Mouse (Mus musculus): Measurements from ENCODE around the gene 2610507B11Rik. TPM values are rescaled to one million over a fixed set of nuclear protein-coding genes. Genes with fewer than 3 reads are reported as not detected.
"Not testable (repeated sequence)": the region's sequence is repeated elsewhere in the genome, so short reads cannot be mapped to it uniquely, and the experiment has no call there.

Gene 2610507B11Rik
- total RNA-seq, 1 experiment from 2014 or later, result 77.6 TPM

DNA sequence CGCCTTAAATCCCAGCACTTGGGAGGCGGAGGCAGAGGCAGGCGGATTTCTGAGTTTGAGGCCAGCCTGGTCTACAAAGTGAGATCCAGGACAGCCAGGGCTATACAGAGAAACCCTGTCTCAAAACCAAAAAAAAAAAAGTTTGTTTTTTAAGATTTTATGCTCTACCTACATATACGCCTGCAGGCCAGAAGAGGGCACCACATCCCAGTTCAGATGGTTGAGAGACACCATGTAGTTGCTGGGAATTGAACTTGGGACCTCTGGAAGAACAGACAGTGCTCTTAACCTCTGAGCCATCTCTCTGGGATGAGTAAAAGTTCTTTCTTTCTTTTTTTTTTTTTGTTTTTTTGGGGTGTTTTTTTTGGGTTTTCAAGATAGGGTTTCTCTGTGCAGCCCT lies 14.6 kb downstream of the 2610507B11Rik start:
- ATAC-seq (replicated peaks; ENCODE audit: insufficient number of reproducible peaks, low FRiP score, low TSS enrichment, poor library complexity, severe bottlenecking), result not testable (repeated sequence)

DNA sequence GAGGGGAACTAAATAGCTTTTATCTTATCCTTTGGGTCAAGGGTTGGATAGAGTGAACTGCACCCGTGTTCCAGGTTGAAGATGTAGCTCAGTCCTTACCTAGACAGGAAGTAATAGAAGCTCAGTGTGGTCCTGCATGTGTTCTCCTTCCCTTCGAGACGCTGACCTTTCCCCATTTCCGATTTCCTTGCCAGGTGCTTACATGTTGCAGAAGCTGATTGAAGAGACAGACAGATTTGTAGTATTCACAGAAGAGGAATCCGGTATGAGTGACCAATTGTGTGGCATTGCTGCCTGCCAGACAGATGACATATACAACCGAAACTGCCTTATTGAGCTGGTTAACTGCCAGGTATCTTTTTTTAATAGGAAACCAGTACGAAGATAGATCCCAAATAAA lies 17.3 kb downstream of the 2610507B11Rik start:
- no peak for ATAC-seq (replicated peaks; ENCODE audit: insufficient number of reproducible peaks, low FRiP score, low TSS enrichment, poor library complexity, severe bottlenecking)

DNA sequence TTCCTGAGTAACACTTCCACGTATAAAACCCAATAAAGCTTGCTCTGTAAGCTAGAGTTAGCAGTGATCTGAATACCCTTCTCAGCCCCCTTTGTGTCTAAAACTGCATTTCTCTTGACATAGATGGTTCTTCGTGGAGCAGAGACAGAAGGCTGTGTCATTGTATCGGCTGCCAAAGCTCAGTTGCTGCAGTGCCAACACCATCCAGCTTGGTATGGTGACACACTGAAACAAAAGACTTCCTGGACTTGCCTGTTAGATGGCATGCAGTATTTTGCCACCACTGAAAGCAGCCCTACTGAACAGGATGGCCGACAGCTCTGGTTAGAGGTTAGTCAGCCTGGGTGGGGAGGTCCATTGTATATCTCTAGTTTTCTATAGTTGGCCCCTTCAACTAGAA lies 18.0 kb downstream of the 2610507B11Rik start:
- ATAC-seq (replicated peaks; ENCODE audit: insufficient number of reproducible peaks, low FRiP score, low TSS enrichment, poor library complexity, severe bottlenecking), result no peak

DNA sequence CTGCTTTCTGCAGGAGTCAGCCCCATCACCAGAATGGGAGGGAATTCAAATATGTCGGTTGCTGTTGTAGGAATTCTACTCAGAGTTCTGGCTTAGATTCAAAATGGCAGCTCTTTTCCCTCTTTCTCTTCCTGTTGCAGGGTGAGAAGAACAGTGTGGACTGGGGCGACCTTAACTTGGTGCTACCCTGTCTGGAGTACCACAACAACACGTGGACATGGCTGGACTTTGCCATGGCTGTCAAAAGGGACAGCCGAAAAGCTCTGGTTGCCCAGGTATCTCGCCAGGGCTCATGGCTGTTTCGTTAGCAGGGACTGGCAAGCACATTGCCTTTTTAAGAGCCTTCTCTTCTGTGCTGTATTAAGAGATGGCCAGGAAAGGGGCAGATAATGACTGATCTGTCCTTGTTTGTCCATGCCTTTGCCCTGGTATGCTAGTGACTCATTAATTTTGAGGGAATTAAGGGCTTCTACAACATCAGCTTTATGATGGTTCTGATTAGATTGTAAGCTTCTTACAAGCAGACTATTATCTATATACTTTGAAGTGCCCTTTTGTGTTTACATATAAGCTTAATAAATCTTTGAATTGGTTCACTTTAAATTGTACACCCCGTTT lies 27.7 kb downstream of the 2610507B11Rik start:
- no peak for ATAC-seq (replicated peaks; ENCODE audit: insufficient number of reproducible peaks, low FRiP score, low TSS enrichment, poor library complexity, severe bottlenecking)

DNA sequence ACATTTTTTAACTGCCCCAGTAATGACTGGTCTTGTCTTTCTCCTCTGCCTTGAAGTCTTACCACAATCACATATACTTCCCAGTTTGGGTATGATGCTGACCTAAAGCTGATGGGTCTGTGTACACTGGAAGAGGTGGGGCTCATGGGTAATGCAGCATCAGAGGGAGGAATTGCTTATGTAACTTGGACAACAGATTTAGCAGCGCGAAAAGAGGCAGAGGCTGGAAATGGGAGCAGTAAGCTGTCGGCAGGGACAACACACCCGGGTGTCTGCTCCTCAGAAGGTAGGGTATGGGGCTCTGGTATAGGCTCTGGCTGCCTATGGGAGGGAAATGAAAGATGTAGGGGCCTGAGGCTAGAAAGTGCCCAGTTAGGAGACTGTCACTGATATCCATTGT lies 29.1 kb downstream of the 2610507B11Rik start, which contains the start of gene BC030499:
Gene BC030499, plus strand, starts transcription at position 188 of the 400 bp plus-strand sequence.
- no peak for ATAC-seq (replicated peaks; ENCODE audit: insufficient number of reproducible peaks, low FRiP score, low TSS enrichment, poor library complexity, severe bottlenecking)

DNA sequence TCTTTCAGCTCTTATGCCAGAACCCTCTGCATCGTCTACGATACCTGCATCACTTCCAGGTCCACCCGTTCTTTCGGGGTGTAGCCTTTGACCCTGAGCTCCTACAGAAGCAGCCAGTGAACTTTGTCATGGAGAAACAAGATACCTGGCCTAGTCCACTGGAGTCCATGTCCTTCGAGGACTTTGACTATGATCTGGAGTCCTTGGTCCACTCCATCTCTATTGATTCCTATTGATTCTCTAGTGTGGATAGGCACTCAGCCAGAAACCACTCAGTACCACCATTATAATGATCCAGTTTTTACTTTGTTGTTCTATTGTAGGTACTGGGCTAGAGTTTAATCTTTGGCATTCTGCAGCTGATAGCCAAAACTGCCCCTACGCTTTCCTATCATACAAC lies 33.0 kb downstream of the 2610507B11Rik start:
- ATAC-seq (replicated peaks; ENCODE audit: insufficient number of reproducible peaks, low FRiP score, low TSS enrichment, poor library complexity, severe bottlenecking), result no peak

GRCm38 (mm10) chr11:78300917-78301316 lies 39.4 kb downstream of the 2610507B11Rik start:
- no peak for ATAC-seq (replicated peaks; ENCODE audit: insufficient number of reproducible peaks, low FRiP score, low TSS enrichment, poor library complexity, severe bottlenecking)

DNA sequence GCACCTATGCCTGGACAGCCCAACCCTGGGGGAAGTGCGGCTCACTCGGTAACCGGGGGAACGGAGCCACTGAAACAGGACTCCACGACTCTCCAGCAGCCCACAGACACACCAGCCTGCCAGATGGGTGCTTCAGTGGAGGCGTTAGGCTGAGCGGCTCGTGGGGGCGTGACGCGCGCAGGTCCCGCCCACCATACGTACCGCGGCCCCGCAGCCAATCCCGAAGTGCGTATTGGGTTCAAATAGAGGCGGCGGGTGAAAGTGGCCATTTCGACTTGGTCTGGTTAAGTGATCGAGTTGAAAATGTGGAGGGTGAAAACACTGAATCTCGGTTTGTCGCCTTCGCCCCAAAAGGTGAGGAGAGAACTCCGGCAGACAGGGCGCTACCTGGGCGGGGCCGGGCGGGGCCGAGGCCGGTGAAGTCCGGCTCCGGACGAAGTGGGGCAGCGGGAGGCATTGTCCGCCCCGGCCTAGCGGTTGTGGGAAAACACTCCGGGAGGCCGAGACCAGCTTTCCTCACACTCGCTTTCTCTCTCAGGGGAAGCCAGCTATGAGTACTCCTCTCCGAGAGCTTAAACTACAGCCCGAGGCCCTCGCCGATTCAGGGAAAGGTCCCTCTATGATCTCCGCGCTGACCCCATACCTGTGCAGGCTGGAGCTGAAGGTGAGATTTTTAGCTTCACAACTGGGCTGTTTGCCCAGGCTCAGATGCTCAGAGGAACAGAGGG lies 40.0 kb downstream of the 2610507B11Rik start, which contains the start of gene Spag5:
Gene Spag5, plus strand, starts transcription at position 173 of the 728 bp plus-strand sequence.
- ATAC-seq (replicated peaks; ENCODE audit: insufficient number of reproducible peaks, low FRiP score, low TSS enrichment, poor library complexity, severe bottlenecking), result peak; percentile 100

DNA sequence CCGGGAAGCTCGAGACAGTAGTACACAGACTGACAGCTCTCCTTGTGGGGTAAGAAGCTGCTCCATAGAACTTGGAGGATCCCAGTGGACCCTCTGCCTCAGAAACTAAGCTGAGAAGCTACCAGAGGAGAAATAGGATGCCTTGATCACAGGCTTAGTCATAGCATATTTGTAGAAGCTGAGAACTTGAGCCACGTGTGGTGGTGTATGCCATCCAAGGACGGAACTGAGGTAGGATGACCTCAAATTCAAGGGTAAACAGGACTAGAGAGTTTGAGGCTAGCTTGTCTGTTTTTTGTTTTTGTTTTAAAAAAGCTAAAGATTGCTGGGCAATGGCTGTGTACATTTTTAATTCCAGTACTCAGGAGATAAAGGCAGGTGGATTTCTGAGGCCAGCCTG lies 43.7 kb downstream of the 2610507B11Rik start:
- ATAC-seq (replicated peaks; ENCODE audit: insufficient number of reproducible peaks, low FRiP score, low TSS enrichment, poor library complexity, severe bottlenecking), result no peak

- ATAC-seq (replicated peaks; ENCODE audit: insufficient number of reproducible peaks, low FRiP score, low TSS enrichment, poor library complexity, severe bottlenecking), result no peak
These were observed 49.4 kb downstream of the 2610507B11Rik start for GRCm38 (mm10) chr11:78310861-78311511.

GRCm38 (mm10) chr11:78313662-78314061 lies 52.1 kb downstream of the 2610507B11Rik start:
- ATAC-seq (replicated peaks; ENCODE audit: insufficient number of reproducible peaks, low FRiP score, low TSS enrichment, poor library complexity, severe bottlenecking), result no peak

DNA sequence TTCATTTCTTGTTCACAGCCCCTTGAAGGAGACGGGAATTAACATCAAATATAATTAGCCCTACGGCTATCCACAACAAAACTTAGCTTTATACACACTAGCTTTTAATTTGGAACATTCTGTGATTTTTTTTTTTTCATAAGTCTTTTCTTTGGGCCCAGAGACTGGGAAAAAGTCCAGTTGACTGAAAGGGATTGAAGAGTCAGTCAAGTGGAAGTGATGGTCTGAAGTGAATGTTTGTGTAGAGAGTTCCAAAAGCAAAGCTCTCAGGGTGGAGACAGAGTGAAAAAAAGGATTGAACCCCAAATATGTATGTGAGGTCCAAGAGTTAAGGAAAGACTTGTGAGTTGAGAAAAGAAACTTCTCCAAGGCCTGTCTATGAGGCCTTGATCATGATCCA lies 56.9 kb downstream of the 2610507B11Rik start:
- ATAC-seq (replicated peaks; ENCODE audit: insufficient number of reproducible peaks, low FRiP score, low TSS enrichment, poor library complexity, severe bottlenecking), result no peak

DNA sequence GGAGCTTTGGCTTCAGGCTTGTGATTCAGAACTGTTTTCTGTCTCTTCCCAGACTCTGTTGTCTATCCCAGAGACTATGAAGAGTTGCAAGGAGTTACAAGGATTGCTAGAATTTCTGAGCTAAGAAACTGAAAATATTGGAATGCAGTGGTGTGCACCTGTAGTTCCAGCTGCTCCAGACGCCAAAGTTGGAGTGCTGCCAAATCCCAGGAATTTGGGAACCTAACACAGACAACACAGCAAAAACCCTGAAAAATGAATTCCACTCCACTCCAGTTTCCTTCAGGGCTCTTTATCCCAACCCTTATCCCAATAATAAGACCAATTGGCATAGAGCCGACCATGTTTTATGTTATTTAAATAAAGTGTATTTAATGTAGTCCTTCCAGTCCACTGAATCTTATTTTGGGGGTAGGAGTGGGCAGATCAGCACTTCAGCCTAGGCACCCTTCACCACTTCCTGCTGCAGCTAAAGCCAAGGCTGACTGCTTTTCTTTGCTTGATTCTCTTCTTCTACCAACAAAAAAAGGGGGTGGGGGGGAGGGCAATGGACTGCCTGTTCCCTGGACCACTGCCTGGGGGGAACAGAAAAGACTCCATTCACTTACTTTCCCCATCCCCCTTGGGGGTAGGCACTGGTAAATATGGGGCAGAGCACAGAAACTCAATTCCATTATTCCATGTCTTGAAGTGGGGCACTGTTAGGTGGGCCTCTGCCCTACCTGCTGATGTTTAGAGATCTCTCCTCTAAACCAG lies 60.7 kb downstream of the 2610507B11Rik start:
- ATAC-seq (replicated peaks; ENCODE audit: insufficient number of reproducible peaks, low FRiP score, low TSS enrichment, poor library complexity, severe bottlenecking), result no peak

- ATAC-seq (replicated peaks; ENCODE audit: insufficient number of reproducible peaks, low FRiP score, low TSS enrichment, poor library complexity, severe bottlenecking), result peak; percentile 90
These were observed 61.3 kb downstream of the 2610507B11Rik start, which contains the start of gene Aldoc for GRCm38 (mm10) chr11:78322860-78323259. Gene Aldoc, plus strand, starts transcription at chr11:78322968.

DNA sequence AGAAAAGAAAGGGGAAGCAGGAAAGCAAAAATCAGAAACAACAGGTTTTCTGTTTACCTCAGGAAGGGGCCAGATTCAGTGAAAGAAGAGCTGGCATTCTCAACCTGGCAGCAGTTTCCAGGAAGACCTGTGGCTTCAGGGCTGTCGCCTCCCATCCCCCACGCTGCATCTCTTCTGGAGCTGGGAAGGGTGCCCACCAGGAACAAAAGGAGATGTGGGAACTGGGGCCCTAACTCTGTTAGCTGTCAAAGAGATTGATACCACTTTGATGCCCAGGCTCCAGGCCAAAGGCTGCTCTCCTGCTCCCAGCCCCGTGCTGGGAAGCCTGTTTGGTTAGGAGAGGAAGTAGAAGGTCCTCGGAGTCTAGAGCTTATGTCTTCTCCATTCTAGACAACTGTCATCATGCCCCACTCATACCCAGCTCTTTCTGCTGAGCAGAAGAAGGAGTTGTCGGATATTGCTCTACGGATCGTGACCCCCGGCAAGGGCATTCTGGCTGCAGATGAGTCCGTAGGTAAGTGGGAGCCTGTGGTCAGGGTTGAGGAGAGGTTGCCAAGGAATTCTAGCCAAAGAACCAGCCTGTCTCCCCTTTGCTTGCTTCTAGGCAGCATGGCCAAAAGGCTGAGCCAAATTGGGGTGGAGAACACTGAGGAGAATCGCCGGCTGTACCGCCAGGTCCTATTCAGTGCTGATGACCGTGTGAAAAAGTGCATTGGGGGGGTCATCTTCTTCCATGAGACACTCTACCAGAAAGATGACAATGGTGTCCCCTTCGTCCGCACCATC lies 62.6 kb downstream of the 2610507B11Rik start:
- ATAC-seq (replicated peaks; ENCODE audit: insufficient number of reproducible peaks, low FRiP score, low TSS enrichment, poor library complexity, severe bottlenecking), result no peak

GRCm38 (mm10) chr11:78324965-78325364 lies 63.4 kb downstream of the 2610507B11Rik start:
- no peak for ATAC-seq (replicated peaks; ENCODE audit: insufficient number of reproducible peaks, low FRiP score, low TSS enrichment, poor library complexity, severe bottlenecking)

DNA sequence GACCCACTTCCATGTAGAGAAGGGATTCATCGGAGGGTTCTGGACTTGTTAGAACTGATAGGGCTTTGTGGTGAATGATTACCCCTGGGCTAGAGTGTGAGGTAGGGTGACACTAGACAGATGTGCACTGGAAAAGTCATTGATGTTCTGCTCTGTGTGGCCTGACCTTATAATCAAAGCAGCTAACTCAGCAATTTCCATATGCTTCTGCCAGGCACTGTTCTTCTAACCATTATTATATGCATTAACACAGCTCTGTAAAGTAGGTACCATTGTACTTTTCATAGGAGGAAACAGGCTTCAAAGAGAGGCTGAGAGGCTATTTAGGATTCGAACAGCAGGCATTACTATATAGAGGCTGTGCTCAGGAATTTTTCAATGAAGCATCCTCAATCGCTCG lies 65.7 kb downstream of the 2610507B11Rik start:
- ATAC-seq (replicated peaks; ENCODE audit: insufficient number of reproducible peaks, low FRiP score, low TSS enrichment, poor library complexity, severe bottlenecking), result no peak

Measured in monocyte, adult 5-6 weeks (primary cell).